Mouse (Mus musculus) forebrain, embryonic 15.5 days (tissue): Measurements from ENCODE around the gene Fam163b. TPM values are rescaled to one million over a fixed set of nuclear protein-coding genes. Genes with fewer than 3 reads are reported as not detected.

ENCODE experiments used
- ATAC-seq: fragments of 200-750 bp; cut with Nextera tagmentation; replicated peaks from 2 replicates; pipeline ENCODE4 v1.8.0; 2017; ENCODE audit warnings: mild to moderate bottlenecking, moderate TSS enrichment, moderate library complexity
- H3K27ac ChIP-seq: fragments of 300-500 bp; sonication (generic); replicated peaks from 2 replicates; pipeline ENCODE4 v1.5.1; 2015; ENCODE audit warnings: mild to moderate bottlenecking, inconsistent platforms
- H3K27me3 ChIP-seq: fragments of 300-500 bp; sonication (generic); 2 replicates; pipeline ENCODE4 v1.6.1; 2015; ENCODE audit warnings: inconsistent platforms
- H3K36me3 ChIP-seq: fragments of 300-500 bp; sonication (generic); 2 replicates; pipeline ENCODE4 v1.6.1; 2015; ENCODE audit warnings: mild to moderate bottlenecking, inconsistent platforms
- H3K4me1 ChIP-seq: fragments of 300-500 bp; sonication (generic); 2 replicates; pipeline ENCODE4 v1.6.1; 2015; ENCODE audit warnings: inconsistent platforms
- H3K4me2 ChIP-seq: fragments of 300-500 bp; sonication (generic); replicated peaks from 2 replicates; pipeline ENCODE4 v1.6.1; 2015; ENCODE audit warnings: mild to moderate bottlenecking, inconsistent platforms
- H3K4me3 ChIP-seq: fragments of 300-500 bp; sonication (generic); 2 replicates; pipeline ENCODE4 v1.5.1; 2015; ENCODE audit warnings: mild to moderate bottlenecking, inconsistent platforms
- H3K9ac ChIP-seq: fragments of 300-500 bp; sonication (generic); replicated peaks from 2 replicates; pipeline ENCODE4 v1.6.1; 2015; ENCODE audit warnings: mild to moderate bottlenecking, inconsistent platforms
- H3K9me3 ChIP-seq: fragments of 300-500 bp; sonication (generic); 2 replicates; pipeline ENCODE4 v1.6.1; 2016; ENCODE audit warnings: inconsistent platforms
- WGBS: fragments of 180-500 bp; shearing (Covaris S2); methylation state at CpG from one replicate; pipeline ENCODE4 v1.1.7; 2015; ENCODE audit warnings: mixed read lengths; 5-methylcytosine and 5-hydroxymethylcytosine counted together
- polyA plus RNA-seq: library from polyadenylated mRNA; unstranded; fragments of >200 nt; fragmentation: Nextera tagmentation; extraction: Ambion mirVana; gene quantifications from 2 replicates; pipeline ENCODE4 v1.2.1, GENCODE M21; 2015

Fam163b gene
- polyA plus RNA-seq, 1 experiment from 2014 or later: 3.5 TPM

DNA sequence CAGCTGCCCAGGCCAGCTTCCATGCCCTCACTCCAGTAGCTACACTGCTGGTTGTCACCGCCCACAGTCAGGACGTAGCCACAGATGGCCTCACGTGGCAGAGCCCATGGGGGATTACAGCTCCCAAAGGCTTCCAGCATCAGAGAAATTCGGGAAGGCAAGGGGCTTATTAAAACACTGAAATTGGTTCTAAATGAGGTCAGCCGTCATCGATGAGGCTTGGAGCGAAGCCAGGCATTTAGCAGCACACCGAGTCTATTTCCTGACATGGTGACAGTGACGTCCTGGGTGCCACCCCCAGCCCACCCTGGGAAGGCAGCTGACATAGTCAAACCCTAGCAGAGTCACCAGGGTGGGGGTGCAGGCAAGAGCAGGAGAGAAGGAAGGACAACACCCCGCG, 20.4 kb upstream of the Fam163b start:
- no peaks in the 10 kb centered on the region for H3K27me3 ChIP-seq
- H3K9ac ChIP-seq: no peak overlapping the region
- peaks cover 8% of the 10 kb centered on the region; the same call in 1 of the 2 replicates for H3K4me1 ChIP-seq
- no peak overlapping the region for H3K4me3 ChIP-seq
- no peak for ATAC-seq
- H3K9me3 ChIP-seq: no peaks in the 10 kb centered on the region
- no peak overlapping the region for H3K27ac ChIP-seq
- no peaks in the 10 kb centered on the region for H3K36me3 ChIP-seq
- 54% methylated on average over 11 of the region's 11 CpGs for WGBS
- no peak overlapping the region for H3K4me2 ChIP-seq

DNA sequence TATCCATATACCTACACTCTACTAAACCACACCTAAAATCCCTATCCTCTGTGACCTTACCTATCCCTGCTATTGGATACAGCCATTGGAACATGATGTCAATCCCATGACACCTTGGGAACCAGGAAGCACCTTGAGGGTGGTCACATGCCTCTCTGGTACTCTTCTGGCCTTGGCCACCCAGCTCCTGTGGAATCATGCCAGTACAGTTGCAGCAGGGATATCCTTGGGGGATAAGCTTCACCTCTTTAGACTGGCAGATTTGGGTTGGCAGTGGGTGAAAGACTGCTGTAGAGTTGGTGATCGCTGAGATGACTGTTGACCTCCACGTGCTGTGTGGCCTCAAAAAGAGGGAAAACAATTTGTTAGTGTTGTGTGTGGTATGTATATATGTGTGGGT, 19.2 kb upstream of the Fam163b start:
- Histone ChIP-seq H3K27ac (no peak overlapping the region), H3K36me3 (no peaks in the 10 kb centered on the region), H3K4me3 (no peak overlapping the region), H3K4me1 (peaks cover 8% of the 10 kb centered on the region; the same call in 1 of the 2 replicates), H3K9me3 (no peaks in the 10 kb centered on the region), H3K27me3 (no peaks in the 10 kb centered on the region), H3K4me2 (no peak overlapping the region), H3K9ac (no peak overlapping the region)
- ATAC-seq: no peak
- 94% methylated on average over 2 of the region's 2 CpGs for WGBS

DNA sequence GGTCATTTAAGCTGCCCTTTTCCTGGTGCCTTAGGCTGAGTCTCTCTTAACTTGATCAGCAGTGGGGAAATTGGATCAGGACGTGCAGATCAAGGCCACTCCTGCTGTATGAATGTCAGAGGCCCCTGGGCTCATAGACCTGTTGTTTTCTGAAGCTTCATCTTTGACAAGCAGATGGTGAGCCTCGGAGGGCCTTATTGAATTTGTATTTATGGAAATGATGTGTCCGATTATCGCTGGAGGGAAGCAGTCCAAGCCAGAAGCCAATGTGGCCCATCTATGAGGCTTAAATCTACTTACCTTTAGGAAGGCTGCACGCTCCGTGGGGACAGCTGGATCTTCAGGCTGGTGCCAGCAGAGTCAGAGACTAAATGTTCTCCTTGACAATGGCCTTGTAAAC, 14.3 kb upstream of the Fam163b start:
- Histone ChIP-seq H3K4me1 (0 out of 2 replicates have a peak, but pooled peaks cover 2% of the 10 kb centered on the region), H3K9me3 (no peaks in the 10 kb centered on the region), H3K27ac (no peak overlapping the region), H3K27me3 (no peaks in the 10 kb centered on the region), H3K36me3 (no peaks in the 10 kb centered on the region), H3K9ac (no peak overlapping the region), H3K4me3 (no peak overlapping the region), H3K4me2 (no peak overlapping the region)
- WGBS: 67% methylated on average over 6 of the region's 6 CpGs
- ATAC-seq: no peak

DNA sequence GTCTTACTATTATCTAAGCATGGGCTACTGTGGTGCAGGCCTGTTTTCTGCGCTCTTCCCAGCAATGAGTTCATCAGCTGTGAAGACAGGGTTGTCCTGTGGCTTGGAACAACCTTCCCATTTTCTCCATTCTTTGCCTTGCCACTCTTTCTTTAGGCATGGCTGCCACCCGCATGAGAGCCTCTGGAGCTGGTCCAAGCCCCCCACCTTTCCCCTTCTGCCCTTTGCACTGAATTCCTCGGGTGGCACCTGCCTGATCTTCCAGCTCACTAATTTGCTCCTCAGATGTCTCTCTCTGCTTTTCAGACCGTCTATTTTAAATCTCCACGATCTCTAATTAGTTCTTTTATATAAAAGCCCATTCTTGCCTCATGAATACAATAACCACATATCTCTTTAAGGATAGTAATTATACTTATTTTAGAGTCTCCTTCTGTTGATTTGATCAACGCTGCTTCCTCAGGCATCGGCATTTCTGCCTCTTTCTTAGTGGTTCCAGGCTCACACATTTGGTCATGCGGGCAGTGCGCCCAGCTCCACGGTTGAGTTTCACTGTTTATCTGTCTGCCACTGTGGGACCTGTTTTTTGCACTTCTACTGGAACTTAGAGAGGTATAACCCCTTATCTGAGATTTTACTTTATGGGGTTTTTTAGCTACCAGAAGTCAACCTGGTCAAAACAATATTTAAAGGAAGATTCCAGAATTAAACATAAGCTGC, 12.3 kb upstream of the Fam163b start:
- Histone ChIP-seq H3K36me3 (no peaks in the 10 kb centered on the region), H3K9me3 (no peaks in the 10 kb centered on the region), H3K4me1 (peaks cover 3% of the 10 kb centered on the region; the same call in 1 of the 2 replicates), H3K9ac (no peak overlapping the region), H3K27me3 (no peaks in the 10 kb centered on the region), H3K4me2 (no peak overlapping the region), H3K4me3 (no peak overlapping the region), H3K27ac (no peak overlapping the region)
- no peak for ATAC-seq
- WGBS: 39% methylated on average over 10 of the region's 10 CpGs

DNA sequence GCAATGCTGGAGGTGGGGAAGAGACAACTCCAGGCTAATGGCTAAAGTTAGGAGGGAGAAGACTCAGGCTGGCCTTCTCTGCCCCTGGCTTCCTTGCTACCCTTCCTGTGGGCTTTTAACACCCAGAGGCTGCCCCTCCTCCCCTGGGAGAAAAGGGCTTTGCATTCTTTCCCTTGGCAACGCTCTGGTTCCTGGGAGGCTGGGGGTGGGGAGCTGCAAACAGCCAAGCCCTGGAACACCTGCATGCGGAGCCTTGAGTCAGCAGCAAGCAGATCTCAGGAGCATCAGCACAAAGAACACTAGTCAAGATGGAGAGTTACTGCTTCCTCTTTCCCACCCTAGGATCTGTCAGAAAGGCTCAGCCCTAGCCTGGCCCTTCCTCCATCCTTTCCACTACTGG, 7.2 kb upstream of the Fam163b start:
- H3K36me3 ChIP-seq: no peaks in the 10 kb centered on the region
- 8% methylated on average over 2 of the region's 2 CpGs for WGBS
- H3K4me1 ChIP-seq: peaks cover 11% of the 10 kb centered on the region; the same call in 1 of the 2 replicates
- no peak overlapping the region for H3K27ac ChIP-seq
- no peak overlapping the region for H3K4me2 ChIP-seq
- no peak overlapping the region for H3K4me3 ChIP-seq
- H3K9ac ChIP-seq: no peak overlapping the region
- no peaks in the 10 kb centered on the region for H3K27me3 ChIP-seq
- no peak; the same call in 1 of the 2 replicates for ATAC-seq
- no peaks in the 10 kb centered on the region for H3K9me3 ChIP-seq

DNA sequence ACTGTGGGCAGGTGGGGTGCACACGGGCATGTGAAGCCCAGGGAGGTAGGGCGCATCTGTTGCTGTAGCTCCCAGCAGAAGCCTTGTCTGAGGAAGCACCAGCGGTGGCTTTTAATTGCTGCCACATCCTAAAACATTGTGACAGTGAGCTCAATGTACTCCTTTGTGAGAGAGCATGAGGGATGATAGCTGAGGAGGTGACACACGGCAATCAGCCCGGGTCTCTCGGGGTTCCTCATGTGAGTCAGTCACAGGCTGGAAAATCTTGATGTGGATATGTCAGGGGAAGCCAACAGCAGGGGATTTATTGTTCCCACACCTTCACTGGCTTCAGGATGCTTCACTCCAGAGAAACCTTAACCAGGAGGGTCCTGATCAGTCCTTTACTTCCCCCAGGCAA, 4.5 kb upstream of the Fam163b start:
- no peak overlapping the region for H3K4me2 ChIP-seq
- peaks cover 15% of the 10 kb centered on the region for H3K4me1 ChIP-seq
- no peaks in the 10 kb centered on the region for H3K9me3 ChIP-seq
- peaks cover 4% of the 10 kb centered on the region for H3K27me3 ChIP-seq
- no peak for ATAC-seq
- H3K27ac ChIP-seq: no peak overlapping the region
- no peak overlapping the region for H3K9ac ChIP-seq
- H3K36me3 ChIP-seq: no peaks in the 10 kb centered on the region
- no peak overlapping the region for H3K4me3 ChIP-seq
- WGBS: 85% methylated on average over 6 of the region's 6 CpGs

DNA sequence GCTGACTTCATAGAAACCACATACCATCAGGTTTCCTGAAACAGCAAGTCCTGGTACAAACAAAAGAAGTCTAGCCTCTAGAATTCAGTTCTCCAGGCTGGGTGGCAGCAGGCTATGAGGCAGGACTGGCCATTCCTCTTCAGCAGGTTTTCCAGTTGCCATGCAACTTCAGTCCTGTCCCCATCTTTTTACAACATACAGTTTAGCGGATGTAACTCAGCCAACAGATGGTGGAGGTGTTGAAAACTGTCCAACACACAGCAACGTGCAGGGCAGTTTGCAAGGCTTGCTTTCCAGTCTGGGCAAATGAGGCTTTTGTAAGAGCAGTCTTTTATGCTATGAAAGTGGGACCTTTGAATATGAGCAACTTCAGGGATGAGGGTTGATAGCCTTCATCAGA, 2.7 kb upstream of the Fam163b start:
- H3K27ac ChIP-seq: no peak overlapping the region
- WGBS: 61% methylated on average over 2 of the region's 2 CpGs
- H3K4me3 ChIP-seq: no peak overlapping the region
- H3K4me2 ChIP-seq: no peak overlapping the region
- no peak for ATAC-seq
- peaks cover 16% of the 10 kb centered on the region for H3K4me1 ChIP-seq
- H3K36me3 ChIP-seq: no peaks in the 10 kb centered on the region
- no peak overlapping the region for H3K9ac ChIP-seq
- peaks cover 15% of the 10 kb centered on the region for H3K27me3 ChIP-seq
- H3K9me3 ChIP-seq: no peaks in the 10 kb centered on the region

DNA sequence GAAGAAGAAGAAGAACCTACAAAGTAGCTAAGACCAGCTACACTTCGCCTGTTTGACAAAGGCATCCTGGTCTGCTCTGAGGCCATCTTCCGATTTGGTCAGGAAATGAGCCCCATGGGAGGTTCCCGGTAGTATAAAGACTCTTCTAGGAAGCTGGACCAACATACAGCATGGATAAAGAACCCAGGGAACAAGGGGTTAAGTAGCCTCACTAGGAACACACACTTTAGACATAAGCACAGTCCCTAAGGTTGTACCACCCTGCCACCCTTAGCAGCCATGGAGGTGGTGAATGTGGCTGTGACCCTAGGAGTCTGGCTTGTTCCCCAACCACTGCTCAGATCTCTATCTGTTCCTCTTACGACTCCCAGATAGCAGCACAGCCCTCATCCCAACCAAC, 3.9 kb downstream of the Fam163b start:
- no peak for ATAC-seq
- no peak overlapping the region for H3K4me2 ChIP-seq
- no peaks in the 10 kb centered on the region for H3K36me3 ChIP-seq
- WGBS: 70% methylated on average over 4 of the region's 4 CpGs
- no peak overlapping the region for H3K4me3 ChIP-seq
- peaks cover 15% of the 10 kb centered on the region for H3K27me3 ChIP-seq
- H3K9ac ChIP-seq: no peak overlapping the region
- peaks cover 6% of the 10 kb centered on the region for H3K4me1 ChIP-seq
- H3K27ac ChIP-seq: no peak overlapping the region
- H3K9me3 ChIP-seq: no peaks in the 10 kb centered on the region

DNA sequence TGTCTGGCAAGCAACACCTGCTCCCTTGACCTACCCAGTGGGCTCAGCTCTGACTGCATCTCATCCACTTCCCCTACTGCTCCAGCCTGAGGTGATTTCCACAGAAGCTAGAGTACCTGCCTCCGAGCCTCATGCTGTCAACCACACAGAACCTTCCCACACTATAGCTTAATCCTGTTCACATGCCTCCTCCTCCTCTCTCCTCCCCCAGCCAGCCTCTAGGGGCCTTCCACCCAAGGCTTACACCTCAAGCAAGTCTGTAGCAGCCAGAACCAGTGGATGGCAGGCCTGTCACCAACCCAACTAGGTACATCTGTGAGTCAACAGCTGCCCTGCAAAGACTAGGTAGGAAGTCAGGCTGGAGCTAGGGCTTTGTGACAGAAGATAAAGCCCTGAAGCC, 5.5 kb downstream of the Fam163b start:
- Histone ChIP-seq H3K4me3 (no peak overlapping the region), H3K27ac (no peak overlapping the region), H3K27me3 (peaks cover 11% of the 10 kb centered on the region), H3K9me3 (no peaks in the 10 kb centered on the region), H3K4me1 (peaks cover under 1% of the 10 kb centered on the region; the same call in 1 of the 2 replicates), H3K4me2 (no peak overlapping the region), H3K9ac (no peak overlapping the region), H3K36me3 (no peaks in the 10 kb centered on the region)
- 75% methylated on average over 1 of the region's 1 CpGs for WGBS
- no peak for ATAC-seq

DNA sequence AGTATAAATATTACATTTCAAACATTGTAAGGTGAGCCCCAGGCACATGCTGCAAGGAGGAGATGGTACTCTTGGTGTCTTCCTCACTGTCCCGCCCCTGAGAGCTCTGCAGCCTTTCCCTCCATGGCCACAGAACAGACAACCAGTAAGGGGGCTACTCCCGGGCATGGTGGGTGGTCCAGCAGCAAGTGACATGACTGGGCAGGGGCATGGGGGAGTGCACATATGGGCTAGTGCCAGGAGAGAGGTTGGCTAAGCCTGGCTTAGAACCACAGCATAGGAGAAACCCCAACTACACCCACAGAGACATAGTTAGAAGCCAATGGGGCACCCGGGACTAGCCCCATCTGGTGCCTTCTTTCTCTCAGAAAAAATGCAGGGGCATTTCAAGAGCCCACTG, 6.0 kb downstream of the Fam163b start:
- Histone ChIP-seq H3K4me3 (no peak overlapping the region), H3K4me2 (no peak overlapping the region), H3K9me3 (no peaks in the 10 kb centered on the region), H3K36me3 (no peaks in the 10 kb centered on the region), H3K4me1 (no peaks in the 10 kb centered on the region), H3K27ac (no peak overlapping the region), H3K9ac (no peak overlapping the region), H3K27me3 (peaks cover 6% of the 10 kb centered on the region; the same call in 1 of the 2 replicates)
- ATAC-seq: no peak
- whole genome bisulfite sequencing: 70% methylated on average over 3 of the region's 3 CpGs

DNA sequence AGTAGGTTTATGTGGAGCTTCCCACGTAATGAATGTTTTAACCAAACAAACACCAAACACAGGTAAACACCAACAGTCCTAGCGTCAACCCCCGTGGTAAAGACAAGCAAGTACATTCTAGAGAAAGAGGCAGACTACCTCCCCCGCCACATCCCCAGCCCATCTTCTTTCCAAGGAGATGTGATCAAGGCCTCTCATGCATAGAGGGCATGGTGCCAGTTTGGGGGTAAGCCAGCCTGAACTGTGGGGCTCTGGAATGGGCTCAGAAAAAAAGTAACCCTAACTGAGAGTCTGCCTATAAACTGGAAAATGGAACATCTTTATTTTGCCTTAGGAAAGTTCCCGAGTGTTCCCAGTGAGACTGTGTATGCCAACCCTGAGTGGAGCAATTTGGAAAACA, 6.4 kb downstream of the Fam163b start:
- H3K4me3 ChIP-seq: no peak overlapping the region
- no peak overlapping the region for H3K4me2 ChIP-seq
- H3K27ac ChIP-seq: no peak overlapping the region
- H3K27me3 ChIP-seq: peaks cover 2% of the 10 kb centered on the region; the same call in 1 of the 2 replicates
- H3K4me1 ChIP-seq: no peaks in the 10 kb centered on the region
- 82% methylated on average over 5 of the region's 5 CpGs for WGBS
- H3K9ac ChIP-seq: no peak overlapping the region
- H3K9me3 ChIP-seq: no peaks in the 10 kb centered on the region
- no peak for ATAC-seq
- H3K36me3 ChIP-seq: no peaks in the 10 kb centered on the region

DNA sequence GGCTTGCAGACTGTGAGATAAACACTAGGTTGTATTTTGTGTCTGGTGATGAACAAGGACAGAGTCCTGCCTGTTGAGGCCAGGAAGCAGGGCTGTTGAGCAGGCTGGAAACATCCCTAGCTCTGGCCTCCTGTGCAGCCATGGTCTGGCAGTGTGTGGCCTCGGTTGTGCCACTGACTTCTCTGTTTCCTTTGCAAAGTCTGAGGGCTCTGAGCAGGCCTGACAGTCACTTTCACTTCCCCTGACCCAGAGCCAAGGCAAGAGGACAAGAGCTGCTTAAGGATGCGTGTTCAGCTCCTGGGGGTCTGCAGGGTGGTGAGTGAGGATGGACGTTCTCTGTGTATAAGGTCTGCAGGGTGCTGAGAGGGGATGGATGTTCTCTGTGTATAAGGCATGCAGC, 13.3 kb downstream of the Fam163b start:
- Histone ChIP-seq H3K4me3 (no peak overlapping the region), H3K4me1 (no peaks in the 10 kb centered on the region), H3K27ac (no peak overlapping the region), H3K9me3 (no peaks in the 10 kb centered on the region), H3K27me3 (no peaks in the 10 kb centered on the region; the same call in 1 of the 2 replicates), H3K4me2 (no peak overlapping the region), H3K9ac (no peak overlapping the region), H3K36me3 (no peaks in the 10 kb centered on the region)
- WGBS: 69% methylated on average over 3 of the region's 3 CpGs
- no peak for ATAC-seq

DNA sequence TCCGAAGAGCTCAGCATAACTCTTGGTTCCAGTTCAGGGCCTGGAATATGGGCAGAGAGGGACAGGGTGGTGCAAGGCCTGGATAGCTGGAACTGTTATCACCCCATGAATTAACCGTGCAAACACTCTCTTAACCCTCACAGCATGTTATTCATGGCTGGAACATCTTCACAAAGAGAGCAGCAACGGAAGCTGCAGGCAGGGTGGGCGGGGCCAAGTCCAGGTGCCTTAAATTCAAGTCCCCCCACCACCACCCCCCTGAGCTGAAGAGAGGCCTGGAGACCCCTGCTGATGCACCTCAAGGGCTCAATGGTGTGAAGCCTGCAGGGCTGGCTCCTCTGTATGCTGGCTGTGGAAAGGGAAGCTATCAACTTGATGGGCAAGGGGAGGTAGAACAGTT, 15.8 kb downstream of the Fam163b start:
- 59% methylated on average over 4 of the region's 4 CpGs for WGBS
- ATAC-seq: no peak

More for the DNA sequence above, 15.8 kb downstream of the Fam163b start:
- H3K4me2 ChIP-seq: no peak overlapping the region
- no peak overlapping the region for H3K4me3 ChIP-seq
- peaks cover 14% of the 10 kb centered on the region for H3K4me1 ChIP-seq
- H3K9ac ChIP-seq: no peak overlapping the region
- no peaks in the 10 kb centered on the region for H3K36me3 ChIP-seq
- H3K27me3 ChIP-seq: no peaks in the 10 kb centered on the region; the same call in 1 of the 2 replicates
- no peak overlapping the region for H3K27ac ChIP-seq
- H3K9me3 ChIP-seq: no peaks in the 10 kb centered on the region
